Mouse (Mus musculus) bone marrow macrophage, adult 2 months (primary cell): ENCODE measurements around the gene Cga.

Source experiments
- CTCF ChIP-seq: IDR thresholded peaks from 2 replicates; pipeline ENCODE4 v1.5.1; 2012; ENCODE audit warnings: low read depth, mild to moderate bottlenecking, low read length, moderate library complexity
- POLR2A ChIP-seq: IDR thresholded peaks from 2 replicates; pipeline ENCODE4 v1.6.1; 2012; ENCODE audit warnings: mild to moderate bottlenecking, low read depth, low read length, borderline replicate concordance

DNA sequence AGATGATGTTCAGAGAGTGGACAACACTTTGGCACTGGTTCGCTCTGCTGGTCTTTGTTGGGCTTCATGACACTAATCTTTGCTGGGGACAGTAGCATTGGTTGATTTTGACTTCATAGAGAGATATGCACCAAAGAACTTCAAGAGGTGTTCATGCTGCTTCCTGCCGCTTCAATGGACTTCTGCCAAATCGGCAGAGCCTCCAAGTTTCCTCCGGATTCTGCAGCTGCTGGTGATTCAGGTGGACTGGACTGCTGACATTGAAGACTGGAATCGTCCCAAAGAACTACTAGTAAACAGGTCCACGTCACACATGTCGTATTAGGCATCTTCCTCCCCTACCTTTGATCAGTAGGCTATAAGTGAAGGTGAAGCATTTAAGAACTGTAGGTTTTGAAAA is 41.5 kb upstream of the Cga start:
- TF ChIP-seq POLR2A (no peak), CTCF (no peak)
